Mouse (Mus musculus): ENCODE data around the gene Wdr24. TPM values are rescaled to one million over a fixed set of nuclear protein-coding genes. Genes with fewer than 3 reads are reported as not detected.

Wdr24 gene
- total RNA-seq, 2 experiments from 2014 or later, result 14.8 to 16.9 TPM

DNA sequence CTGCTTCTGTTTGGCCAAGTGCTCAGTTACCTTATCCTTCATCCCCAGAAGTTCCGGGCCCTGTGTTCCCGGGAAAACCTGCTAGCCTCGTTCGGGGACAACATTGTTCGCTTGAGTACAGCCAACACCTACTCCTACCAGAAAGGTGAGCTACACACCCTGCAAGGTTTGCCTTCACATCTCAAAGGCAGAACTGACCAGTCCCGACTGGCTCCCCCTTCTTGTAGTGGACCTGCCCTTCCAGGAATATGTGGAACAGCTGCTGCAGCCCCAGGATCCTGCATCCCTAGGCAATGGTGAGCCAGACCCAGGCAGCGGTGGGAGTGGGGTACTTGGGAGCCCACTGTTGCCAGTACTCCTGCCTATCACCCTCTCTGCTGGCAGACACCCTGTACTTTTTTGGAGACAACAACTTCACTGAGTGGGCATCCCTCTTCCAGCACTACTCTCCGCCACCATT lies 6.2 kb downstream of the Wdr24 start:
- ATAC-seq (replicated peaks; ENCODE audit: poor library complexity, severe bottlenecking), result no peak

GRCm38 (mm10) chr17:25830200-25830753 lies 6.8 kb downstream of the Wdr24 start:
- no peak for ATAC-seq (replicated peaks; ENCODE audit: poor library complexity, severe bottlenecking)

- ATAC-seq (replicated peaks; ENCODE audit: poor library complexity, severe bottlenecking), result no peak
Measured at GRCm38 (mm10) chr17:25830806-25831431, 7.5 kb downstream of the Wdr24 start.

DNA sequence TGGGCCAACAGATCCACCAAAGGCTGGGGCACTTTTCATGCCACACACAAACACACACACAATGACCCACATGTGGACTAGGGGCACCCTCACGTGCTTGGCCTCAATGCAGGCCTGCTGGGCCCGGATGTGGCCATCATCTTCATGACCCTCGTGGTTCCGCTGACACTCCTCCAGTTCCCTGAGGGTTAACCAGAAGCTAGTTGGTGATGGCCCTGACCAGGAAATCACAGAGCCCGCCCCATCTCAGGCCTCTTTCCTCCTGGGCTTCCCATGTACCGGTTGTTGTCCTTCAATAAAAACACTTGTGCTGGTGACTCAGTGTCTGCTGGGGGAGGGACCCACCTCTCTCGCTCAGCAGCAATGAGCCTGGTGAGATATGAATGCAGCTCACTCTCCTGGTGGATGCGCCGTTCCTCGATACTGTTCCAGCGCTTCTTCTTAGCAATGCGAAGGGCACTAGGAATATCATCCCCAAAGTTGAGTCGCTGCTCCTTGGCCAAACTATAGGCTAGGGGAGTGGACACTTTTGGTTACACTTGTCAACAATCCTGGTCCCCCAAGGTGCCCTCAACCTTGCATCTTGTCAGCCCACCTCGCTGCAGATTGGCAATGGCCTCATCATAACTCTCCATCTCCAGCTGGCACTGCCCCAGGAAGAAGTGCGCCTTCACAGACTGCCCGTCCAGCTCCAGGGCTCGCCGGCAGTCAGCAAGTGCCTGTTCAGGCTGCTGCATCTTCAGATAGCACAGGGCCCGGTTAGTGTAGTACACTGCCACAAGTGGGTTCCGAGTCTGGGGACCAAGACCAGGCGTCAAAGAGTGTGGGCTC lies 8.2 kb downstream of the Wdr24 start:
- no peak for ATAC-seq (replicated peaks; ENCODE audit: poor library complexity, severe bottlenecking)

- peak; percentile 73 for ATAC-seq (replicated peaks; ENCODE audit: poor library complexity, severe bottlenecking)
Measured at GRCm38 (mm10) chr17:25832436-25833290, 9.2 kb downstream of the Wdr24 start.

GRCm38 (mm10) chr17:25833291-25833663 lies 9.8 kb downstream of the Wdr24 start, which contains the start of gene Stub1:
Gene Stub1 (minus strand): TSS chr17:25833404.
- peak; percentile 67 for ATAC-seq (replicated peaks; ENCODE audit: poor library complexity, severe bottlenecking)

DNA sequence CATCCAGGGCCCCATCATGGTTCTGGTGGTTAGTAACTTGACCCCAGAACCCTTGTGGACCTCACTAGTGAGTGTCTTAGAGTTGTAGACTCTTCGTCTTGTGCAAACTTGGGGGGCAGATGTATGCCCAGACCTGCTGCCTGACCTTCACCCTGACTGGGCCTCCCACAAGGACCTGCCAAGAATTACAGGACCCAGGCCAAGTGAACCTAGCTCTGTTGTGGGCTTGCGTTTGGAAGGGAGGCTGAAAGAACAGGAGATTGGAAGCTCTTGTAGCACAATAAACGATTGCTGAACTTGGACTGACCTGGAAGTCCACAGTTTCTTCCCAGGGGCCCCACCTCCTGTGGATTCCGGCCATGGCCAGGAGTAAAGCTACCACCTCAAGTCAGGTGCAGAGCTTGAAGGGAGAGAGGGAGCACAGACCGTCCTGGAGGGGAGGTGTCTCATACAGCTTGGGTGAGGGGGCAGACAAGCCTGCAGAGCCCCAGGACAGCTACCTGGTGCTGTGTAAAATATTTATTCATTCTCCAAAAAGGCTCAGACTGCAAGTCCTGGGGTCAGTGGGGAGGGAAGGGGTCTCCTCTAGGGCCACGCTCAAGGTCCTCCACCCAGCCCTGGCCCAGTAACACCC lies 10.7 kb downstream of the Wdr24 start:
- ATAC-seq (replicated peaks; ENCODE audit: poor library complexity, severe bottlenecking), result no peak

DNA sequence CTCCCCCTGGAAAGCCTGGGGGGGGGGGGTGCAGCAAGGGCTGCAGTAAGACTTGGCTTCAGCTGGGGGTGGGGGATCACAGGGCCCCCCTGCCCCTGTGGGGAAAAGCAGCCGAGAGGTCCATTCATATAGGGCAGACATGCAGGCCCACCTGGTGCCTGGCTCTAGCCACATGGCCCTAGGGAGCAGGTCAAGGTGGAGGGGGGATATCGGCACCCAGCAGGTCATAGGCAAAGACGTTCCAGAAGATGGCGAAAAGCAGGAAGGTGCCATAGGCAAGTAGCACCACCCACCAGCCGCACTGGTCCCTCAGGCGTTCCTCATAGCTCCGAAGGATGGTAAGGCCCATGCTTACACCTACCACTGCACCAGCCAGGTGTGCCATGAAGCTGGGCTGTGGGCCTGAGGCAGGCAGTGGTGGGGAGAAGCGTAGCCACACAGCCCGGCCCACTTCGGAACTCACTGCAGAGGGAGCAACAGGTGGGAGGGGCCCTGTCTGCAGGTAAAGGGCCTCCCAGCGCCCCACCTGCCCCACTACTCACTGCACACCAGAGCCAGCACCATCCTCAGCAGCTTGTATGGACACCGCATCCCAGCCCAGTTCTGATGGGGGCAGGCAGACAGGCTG lies 11.3 kb downstream of the Wdr24 start:
- ATAC-seq (replicated peaks; ENCODE audit: poor library complexity, severe bottlenecking), result no peak

DNA sequence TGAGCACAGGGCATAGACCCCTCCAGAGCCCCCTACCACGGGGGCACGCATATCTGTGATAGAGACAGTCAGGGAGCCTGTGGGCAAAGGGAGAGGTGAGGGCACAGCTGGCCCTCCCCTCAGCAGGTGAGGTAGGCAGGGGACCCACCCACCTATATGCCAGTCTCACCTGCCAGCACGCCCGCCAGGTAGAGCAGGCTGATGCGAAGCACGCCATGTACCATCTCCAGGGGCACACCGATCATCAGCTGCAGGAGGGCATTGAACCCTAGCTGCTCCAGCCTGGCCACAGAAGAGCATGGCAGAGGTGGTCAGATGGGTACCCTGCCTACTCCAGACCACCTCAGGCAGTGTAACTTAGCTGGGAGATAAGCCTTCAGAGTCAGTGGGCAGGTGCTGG lies 11.9 kb downstream of the Wdr24 start:
- no peak for ATAC-seq (replicated peaks; ENCODE audit: poor library complexity, severe bottlenecking)

- no peak for ATAC-seq (replicated peaks; ENCODE audit: poor library complexity, severe bottlenecking)
Measured at GRCm38 (mm10) chr17:25835816-25836215, 12.4 kb downstream of the Wdr24 start.

- ATAC-seq (replicated peaks; ENCODE audit: poor library complexity, severe bottlenecking), result no peak
Measured at GRCm38 (mm10) chr17:25836397-25837075, 13.1 kb downstream of the Wdr24 start.

DNA sequence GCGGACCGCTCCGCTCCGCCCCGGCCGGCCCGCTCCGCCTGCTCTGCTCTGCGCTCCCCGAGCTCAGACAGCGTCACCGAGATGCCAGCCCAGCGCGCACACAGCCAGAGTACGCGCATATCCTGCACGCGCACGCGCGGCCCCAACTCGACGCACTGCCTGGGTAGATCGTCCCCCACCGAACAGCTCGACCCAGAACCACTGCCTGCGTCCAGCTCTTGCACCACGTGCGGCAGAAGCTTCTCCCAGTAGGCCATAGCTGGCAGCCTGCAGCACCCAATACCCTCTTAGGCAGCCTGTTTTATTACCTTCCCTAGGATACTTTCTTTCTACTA lies 13.6 kb downstream of the Wdr24 start, which contains the start of gene Rhbdl1:
Rhbdl1 (minus strand) TSS at position 220 of the 335 bp plus-strand sequence.
- peak; percentile 14 for ATAC-seq (replicated peaks; ENCODE audit: poor library complexity, severe bottlenecking)

DNA sequence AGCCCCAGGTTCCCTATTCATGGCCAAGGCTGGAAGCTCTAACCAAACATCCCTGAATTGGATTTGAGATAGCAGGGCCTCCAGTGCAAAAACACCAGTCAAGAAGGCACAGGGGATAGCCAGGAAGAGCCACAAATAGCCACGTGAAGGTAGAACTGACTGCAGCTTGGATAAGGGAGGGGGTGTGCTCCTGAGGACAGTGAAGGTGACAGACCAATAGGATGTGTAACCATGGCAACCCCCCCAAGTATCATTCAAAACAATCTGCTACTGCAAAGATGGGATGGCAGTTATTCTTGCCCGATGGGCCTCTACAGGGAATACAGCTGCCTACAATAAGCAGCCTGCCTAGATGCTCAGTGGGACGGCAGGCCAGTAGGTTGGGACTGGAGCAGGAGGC lies 14.1 kb downstream of the Wdr24 start:
- ATAC-seq (replicated peaks; ENCODE audit: poor library complexity, severe bottlenecking), result no peak

DNA sequence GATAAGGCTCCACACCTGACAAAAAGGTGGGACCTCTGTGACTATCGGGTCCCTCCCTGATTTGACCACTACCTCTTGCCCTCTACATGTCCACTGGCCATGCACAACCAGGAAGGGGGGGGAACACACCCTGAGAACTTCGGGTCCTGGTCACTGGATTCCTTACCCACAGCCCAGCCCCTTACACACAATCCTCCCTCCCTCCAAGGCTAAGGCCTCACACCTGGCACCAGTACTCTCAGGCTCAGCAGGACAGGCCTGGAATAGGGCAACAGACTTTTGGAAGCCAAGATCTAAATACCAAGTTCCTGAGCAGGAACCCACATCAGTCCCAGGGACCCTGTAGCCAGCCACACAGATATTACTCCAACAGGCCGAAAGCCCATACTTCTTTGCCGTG lies 15.5 kb downstream of the Wdr24 start:
- ATAC-seq (replicated peaks; ENCODE audit: poor library complexity, severe bottlenecking), result no peak

DNA sequence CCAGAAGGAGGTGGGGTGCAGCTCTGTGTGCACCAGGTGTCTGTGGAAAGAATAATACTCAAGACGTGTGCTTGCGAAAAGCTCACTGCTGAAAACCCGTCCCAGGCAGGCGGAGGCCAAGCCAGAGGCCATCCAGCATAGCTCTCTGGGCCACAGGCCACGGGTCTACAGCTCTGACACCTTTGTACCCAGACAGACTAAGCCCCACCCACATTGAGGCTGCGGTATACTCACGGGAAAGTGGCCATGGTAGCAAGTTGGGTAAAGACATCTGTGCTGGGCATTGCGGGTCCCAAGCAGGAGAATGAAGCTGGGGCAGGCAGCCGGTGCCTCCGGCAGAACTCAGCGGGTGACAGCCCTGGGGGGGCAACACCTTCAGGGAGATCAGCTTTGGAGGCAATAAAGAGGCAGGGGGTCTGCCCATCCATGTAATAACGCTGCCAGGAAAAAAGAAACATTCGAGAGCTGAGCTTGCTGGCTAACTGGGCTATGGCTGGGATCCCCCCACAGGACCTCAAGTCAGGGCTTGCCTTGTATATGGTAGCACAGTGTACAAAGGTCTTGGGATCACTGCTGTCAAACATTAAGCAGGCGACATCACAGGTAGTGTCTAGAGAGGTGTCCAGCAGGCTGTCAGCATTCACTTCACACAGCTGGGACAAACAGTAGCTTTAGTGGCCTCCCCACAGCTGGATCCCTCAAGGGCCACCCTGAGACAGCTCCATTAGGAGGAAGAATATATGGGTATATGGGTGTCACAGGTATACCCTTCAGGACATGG lies 16.2 kb downstream of the Wdr24 start:
- no peak for ATAC-seq (replicated peaks; ENCODE audit: poor library complexity, severe bottlenecking)

GRCm38 (mm10) chr17:25840519-25840918 lies 17.1 kb downstream of the Wdr24 start:
- ATAC-seq (replicated peaks; ENCODE audit: poor library complexity, severe bottlenecking), result no peak

DNA sequence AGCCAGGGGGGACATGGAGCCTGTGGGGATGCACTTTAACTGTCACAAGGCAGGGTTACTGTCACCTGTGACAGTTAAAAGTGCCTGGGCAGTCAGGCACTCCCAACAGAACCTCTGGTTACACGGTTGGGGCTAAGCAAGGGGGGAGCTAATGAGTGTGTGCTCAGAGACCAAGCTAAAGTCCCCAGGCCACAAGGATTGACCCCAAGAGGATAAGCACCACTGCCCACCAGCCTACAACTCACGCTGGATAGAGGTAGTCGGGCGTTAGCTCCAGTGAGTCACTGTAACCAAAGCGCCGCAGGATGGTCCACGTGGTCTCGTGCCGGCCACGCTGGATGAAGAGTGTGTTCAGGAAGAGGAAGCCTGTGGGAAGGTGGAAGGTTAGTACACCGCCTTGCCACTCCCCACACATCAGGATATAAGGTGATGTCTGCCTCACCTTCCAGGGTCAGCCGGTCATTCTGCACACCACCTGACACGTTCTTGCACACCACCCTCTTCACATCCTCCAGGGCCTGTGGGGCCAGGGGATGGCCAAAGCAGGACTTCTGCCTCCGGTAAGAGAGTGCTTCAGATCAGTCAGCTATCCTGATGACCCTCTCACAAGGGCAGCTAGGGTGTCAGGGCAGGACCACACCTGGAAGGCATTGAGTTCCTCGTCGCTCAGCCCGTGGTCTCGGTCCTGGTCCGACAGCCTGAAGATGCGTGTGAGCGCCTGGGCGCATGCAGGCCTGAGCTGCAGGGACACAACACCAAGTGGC lies 17.9 kb downstream of the Wdr24 start, which contains the start of gene Gm20683:
Gm20683 (minus strand) TSS at position 647 of the 764 bp plus-strand sequence.
- no peak for ATAC-seq (replicated peaks; ENCODE audit: poor library complexity, severe bottlenecking)

Measured in granulocyte monocyte progenitor cell, adult 5-6 weeks (primary cell).